Mouse (Mus musculus): ENCODE data around the gene Fig4. TPM values are rescaled to one million over a fixed set of nuclear protein-coding genes. Genes with fewer than 3 reads are reported as not detected.

Gene Fig4
- polyA plus RNA-seq, 1 experiment = 10.6 TPM

GRCm38 (mm10) chr10:41261218-41261617, 41.8 kb downstream of the Fig4 start:
- no peak for DNase-seq (ENCODE audit: low spot score)

DNA sequence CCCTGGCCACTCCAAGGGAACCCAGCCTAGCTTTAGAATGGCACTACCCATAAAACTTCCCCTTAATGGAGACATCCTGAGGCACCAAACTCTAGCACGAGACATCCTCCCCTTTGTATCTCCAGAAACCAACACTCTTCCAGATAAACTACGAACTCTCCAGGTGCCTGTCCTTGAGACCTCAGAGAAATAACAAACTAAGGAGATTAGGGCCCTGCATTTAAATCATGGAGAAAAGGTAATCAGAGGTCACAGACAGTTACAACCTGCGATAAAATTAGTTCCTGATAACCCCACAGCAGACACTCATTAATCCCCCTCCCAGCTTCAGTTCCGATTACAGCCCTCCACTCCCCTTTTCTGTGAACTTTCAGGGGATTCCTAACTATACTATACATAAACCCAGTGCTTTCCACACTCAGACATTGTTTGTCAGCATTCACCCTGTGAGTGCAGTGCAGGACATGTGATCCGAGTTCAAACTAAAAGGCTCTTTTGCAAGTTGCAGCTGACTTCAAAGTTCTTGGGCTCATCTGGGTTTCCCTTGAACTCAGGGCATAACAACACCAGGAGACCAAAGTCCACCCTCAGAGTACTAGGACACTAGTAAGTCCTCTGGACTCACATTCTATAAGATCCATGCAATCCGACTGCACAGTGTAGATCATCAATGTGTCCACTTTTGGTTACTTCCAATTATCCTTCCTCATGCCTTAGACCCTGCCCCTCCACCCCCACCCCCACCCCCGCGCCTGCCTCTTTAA, 42.6 kb downstream of the Fig4 start:
- DNase-seq (ENCODE audit: low spot score) = no peak

- no peak for DNase-seq (ENCODE audit: low spot score)
Measured at GRCm38 (mm10) chr10:41250749-41251065, 52.4 kb downstream of the Fig4 start.

- no peak for DNase-seq (ENCODE audit: low spot score)
Measured at GRCm38 (mm10) chr10:41250045-41250748, 52.9 kb downstream of the Fig4 start.

DNA sequence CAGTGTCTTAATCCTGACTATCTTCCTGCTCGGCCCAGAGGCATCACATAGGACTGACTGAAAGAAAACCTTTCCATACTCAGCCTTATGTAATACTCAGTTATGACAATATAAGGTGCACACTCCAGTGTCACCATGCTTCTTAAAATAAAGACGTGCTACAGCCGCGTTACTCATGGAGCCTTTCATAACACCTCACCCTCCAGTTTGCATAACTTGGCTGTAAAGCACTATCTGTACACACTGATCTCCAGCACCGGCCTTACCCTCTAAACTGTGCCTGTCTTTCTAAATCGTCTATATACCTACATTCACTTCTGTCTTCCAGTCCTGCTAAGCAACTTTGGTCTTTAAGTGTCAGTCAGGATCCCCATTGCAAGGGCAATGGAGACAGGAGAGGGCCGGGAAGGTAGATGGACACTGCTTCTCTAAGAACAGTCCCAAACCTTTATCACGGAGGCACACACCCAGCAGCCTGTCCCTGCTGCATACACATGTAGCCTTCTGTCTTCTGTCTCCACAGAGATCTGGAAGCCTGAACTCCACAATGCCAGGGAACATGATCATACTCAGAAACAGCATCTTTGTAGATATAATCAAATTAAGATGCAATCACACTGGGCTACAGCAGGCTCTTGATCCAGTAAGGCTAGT, 53.9 kb downstream of the Fig4 start:
- no peak for DNase-seq (ENCODE audit: low spot score)

GRCm38 (mm10) chr10:41247800-41248473, 55.1 kb downstream of the Fig4 start:
- no peak for DNase-seq (ENCODE audit: low spot score)

GRCm38 (mm10) chr10:41246111-41246510, 56.9 kb downstream of the Fig4 start:
- no peak for DNase-seq (ENCODE audit: low spot score)

- DNase-seq (ENCODE audit: low spot score) = no peak
Measured at GRCm38 (mm10) chr10:41245477-41245876, 57.6 kb downstream of the Fig4 start.

- no peak for DNase-seq (ENCODE audit: low spot score)
Measured at GRCm38 (mm10) chr10:41245028-41245427, 58.0 kb downstream of the Fig4 start.

- DNase-seq (ENCODE audit: low spot score) = no peak
Measured at GRCm38 (mm10) chr10:41243930-41244329, 59.1 kb downstream of the Fig4 start.

- no peak for DNase-seq (ENCODE audit: low spot score)
Measured at GRCm38 (mm10) chr10:41241558-41242242, 61.4 kb downstream of the Fig4 start.

GRCm38 (mm10) chr10:41241080-41241479, 62.0 kb downstream of the Fig4 start:
- no peak for DNase-seq (ENCODE audit: low spot score)

- DNase-seq (ENCODE audit: low spot score) = no peak
Measured at GRCm38 (mm10) chr10:41236020-41236419, 67.0 kb downstream of the Fig4 start.

GRCm38 (mm10) chr10:41235584-41235983, 67.5 kb downstream of the Fig4 start:
- no peak for DNase-seq (ENCODE audit: low spot score)

GRCm38 (mm10) chr10:41235159-41235558, 67.9 kb downstream of the Fig4 start:
- no peak for DNase-seq (ENCODE audit: low spot score)

DNA sequence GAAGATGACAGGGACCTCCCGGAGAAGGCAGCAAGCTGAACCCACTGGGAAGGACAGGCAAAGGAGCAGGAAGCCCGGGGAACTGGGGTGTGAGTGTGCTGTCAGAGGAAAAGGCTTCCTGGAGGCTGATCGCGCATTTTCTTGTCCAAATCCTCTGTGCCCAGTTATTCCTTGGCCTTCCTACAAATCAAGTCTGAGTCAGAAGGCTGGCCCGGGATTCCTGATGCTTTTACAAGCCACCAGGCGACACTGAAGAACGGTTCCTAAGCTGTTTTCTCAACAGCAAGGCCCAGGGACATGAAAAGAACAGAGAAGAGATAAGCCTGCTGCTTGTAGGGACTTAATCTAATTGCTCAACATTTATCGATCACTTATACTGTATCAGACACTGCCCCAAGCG, 68.5 kb downstream of the Fig4 start:
- no peak for DNase-seq (ENCODE audit: low spot score)

GRCm38 (mm10) chr10:41233140-41233539, 69.9 kb downstream of the Fig4 start:
- DNase-seq (ENCODE audit: low spot score) = no peak

GRCm38 (mm10) chr10:41231163-41231835, 71.8 kb downstream of the Fig4 start:
- no peak for DNase-seq (ENCODE audit: low spot score)

DNA sequence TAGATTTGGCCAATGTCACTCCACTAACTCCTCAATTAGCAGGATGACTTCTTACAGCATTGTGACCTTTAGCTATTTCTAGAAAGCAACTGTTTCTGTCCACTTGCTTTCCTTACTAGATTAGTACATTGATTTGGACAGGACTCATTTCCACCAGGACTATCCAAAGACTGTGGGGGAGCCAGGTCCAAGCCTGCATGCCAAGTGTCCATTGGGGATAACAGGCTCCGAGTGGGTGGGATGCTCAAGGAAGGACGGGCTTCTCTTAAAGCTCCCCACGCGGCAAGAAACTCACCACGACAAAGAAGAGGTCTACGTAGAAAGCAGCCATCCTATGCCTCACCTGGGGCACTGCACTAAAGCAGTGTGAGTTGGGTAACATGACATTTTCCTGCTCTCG, 75.4 kb downstream of the Fig4 start:
- DNase-seq (ENCODE audit: low spot score) = no peak

GRCm38 (mm10) chr10:41223499-41223898, 79.6 kb downstream of the Fig4 start:
- no peak for DNase-seq (ENCODE audit: low spot score)

DNA sequence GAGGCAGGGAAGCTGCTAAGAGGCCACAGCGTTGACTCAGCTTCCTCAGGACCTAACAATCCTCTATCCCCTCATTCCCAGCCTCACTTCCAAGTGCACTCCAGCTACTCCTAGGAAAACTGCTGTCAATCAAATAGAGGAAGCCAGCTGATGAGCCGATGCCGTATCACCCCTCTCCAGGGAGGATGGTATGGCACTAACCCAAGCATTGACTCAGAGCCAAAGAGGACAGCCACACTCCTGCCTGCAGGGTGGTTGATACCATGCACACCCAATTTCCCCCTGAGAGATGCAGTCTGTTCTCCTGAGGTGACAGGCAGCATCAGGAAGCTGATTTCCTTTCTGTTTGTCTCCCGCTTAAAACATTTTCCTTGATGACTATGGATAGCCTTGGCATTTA, 81.9 kb downstream of the Fig4 start:
- no peak for DNase-seq (ENCODE audit: low spot score)
